Mouse (Mus musculus) limb, embryonic 13.5 days (tissue): ENCODE measurements around the gene Lrmda. TPM values are rescaled to one million over a fixed set of nuclear protein-coding genes. Genes with fewer than 3 reads are reported as not detected.

Source experiments
- ATAC-seq: fragments of 200-750 bp; cut with Nextera tagmentation; 2 replicates; pipeline ENCODE4 v1.8.0; 2017; ENCODE audit warnings: low read depth, moderate number of reproducible peaks, moderate TSS enrichment; ENCODE audit not compliant: low FRiP score
- H3K27ac ChIP-seq: fragments of 300-500 bp; sonication (generic); 2 replicates; pipeline ENCODE4 v1.5.1; 2015; ENCODE audit warnings: inconsistent platforms, mild to moderate bottlenecking, moderate library complexity
- H3K27me3 ChIP-seq: fragments of 300-500 bp; sonication (generic); 2 replicates; pipeline ENCODE4 v1.6.1; 2015; ENCODE audit warnings: mild to moderate bottlenecking, inconsistent platforms
- H3K36me3 ChIP-seq: fragments of 300-500 bp; sonication (generic); 2 replicates; pipeline ENCODE4 v1.6.1; 2015; ENCODE audit warnings: inconsistent platforms, mild to moderate bottlenecking, moderate library complexity
- H3K4me1 ChIP-seq: fragments of 300-500 bp; sonication (generic); 2 replicates; pipeline ENCODE4 v1.6.1; 2015; ENCODE audit warnings: inconsistent platforms
- H3K4me2 ChIP-seq: fragments of 300-500 bp; sonication (generic); replicated peaks from 2 replicates; pipeline ENCODE4 v1.6.1; 2015; ENCODE audit warnings: inconsistent platforms, mild to moderate bottlenecking, moderate library complexity
- H3K4me3 ChIP-seq: fragments of 300-500 bp; sonication (generic); 2 replicates; pipeline ENCODE4 v1.5.1; 2015; ENCODE audit warnings: moderate library complexity, mild to moderate bottlenecking, inconsistent platforms
- H3K9ac ChIP-seq: fragments of 300-500 bp; sonication (generic); 2 replicates; pipeline ENCODE4 v1.6.1; 2015; ENCODE audit warnings: mild to moderate bottlenecking, inconsistent platforms
- H3K9me3 ChIP-seq: fragments of 300-500 bp; sonication (generic); 2 replicates; pipeline ENCODE4 v1.6.1; 2016; ENCODE audit warnings: inconsistent platforms
- WGBS: fragments of 180-500 bp; shearing (Covaris S2); methylation state at CpG from one replicate; pipeline ENCODE4 v1.1.7; 2015; 5-methylcytosine and 5-hydroxymethylcytosine counted together
- polyA plus RNA-seq: library from polyadenylated mRNA; unstranded; fragments of >200 nt; fragmentation: Nextera tagmentation; extraction: Ambion mirVana; gene quantifications from 2 replicates; pipeline ENCODE4 v1.2.1, GENCODE M21; 2015

Gene Lrmda
- polyA plus RNA-seq, 1 experiment from 2014 or later, result 0.38 TPM

- Histone ChIP-seq H3K9me3 (no peaks in the 10 kb centered on the region), H3K4me2 (no peak overlapping the region), H3K4me1 (peaks cover 17% of the 10 kb centered on the region), H3K4me3 (no peak overlapping the region), H3K27me3 (no peaks in the 10 kb centered on the region), H3K27ac (no peak overlapping the region), H3K36me3 (no peaks in the 10 kb centered on the region), H3K9ac (no peak overlapping the region)
- ATAC-seq, result no peak
- 38% methylated on average over 1 of the region's 1 CpGs for WGBS
Measured at GRCm38 (mm10) chr14:23045322-23045721, 1025.8 kb downstream of the Lrmda start.

- Histone ChIP-seq H3K9ac (no peak overlapping the region), H3K9me3 (no peaks in the 10 kb centered on the region), H3K27ac (no peak overlapping the region), H3K4me2 (no peak overlapping the region), H3K36me3 (no peaks in the 10 kb centered on the region), H3K4me3 (no peak overlapping the region), H3K27me3 (no peaks in the 10 kb centered on the region), H3K4me1 (peaks cover 21% of the 10 kb centered on the region)
- no peak for ATAC-seq
- 9% methylated on average over 4 of the region's 4 CpGs for WGBS
Measured at GRCm38 (mm10) chr14:23046330-23046729, 1026.8 kb downstream of the Lrmda start.

- Histone ChIP-seq H3K36me3 (no peaks in the 10 kb centered on the region), H3K27ac (no peak overlapping the region), H3K4me2 (no peak overlapping the region), H3K9ac (no peak overlapping the region), H3K9me3 (no peaks in the 10 kb centered on the region), H3K27me3 (no peaks in the 10 kb centered on the region), H3K4me1 (peaks cover 7% of the 10 kb centered on the region), H3K4me3 (no peak overlapping the region)
- ATAC-seq, result no peak
- WGBS, result 27% methylated on average over 7 of the region's 7 CpGs
Measured at GRCm38 (mm10) chr14:23051441-23051840, 1031.9 kb downstream of the Lrmda start.

- 69% methylated on average over 11 of the region's 11 CpGs for WGBS
- no peaks in the 10 kb centered on the region for H3K9me3 ChIP-seq
- ATAC-seq, result no peak
- H3K27me3 ChIP-seq, result no peaks in the 10 kb centered on the region
- peaks cover 13% of the 10 kb centered on the region for H3K4me1 ChIP-seq
- no peak overlapping the region for H3K27ac ChIP-seq
- H3K4me3 ChIP-seq, result no peak overlapping the region
- no peaks in the 10 kb centered on the region for H3K36me3 ChIP-seq
- no peak overlapping the region for H3K4me2 ChIP-seq
- H3K9ac ChIP-seq, result no peak overlapping the region
Measured at GRCm38 (mm10) chr14:23052833-23053592, 1033.5 kb downstream of the Lrmda start.

GRCm38 (mm10) chr14:23057228-23057976, 1037.9 kb downstream of the Lrmda start:
- 75% methylated on average over 6 of the region's 6 CpGs for WGBS
- no peaks in the 10 kb centered on the region for H3K9me3 ChIP-seq
- H3K4me2 ChIP-seq, result no peak overlapping the region
- peaks cover 15% of the 10 kb centered on the region for H3K4me1 ChIP-seq
- no peaks in the 10 kb centered on the region for H3K36me3 ChIP-seq
- H3K27me3 ChIP-seq, result no peaks in the 10 kb centered on the region
- ATAC-seq, result no peak
- H3K4me3 ChIP-seq, result no peak overlapping the region
- H3K9ac ChIP-seq, result no peak overlapping the region
- no peak overlapping the region for H3K27ac ChIP-seq

- no peak for ATAC-seq
- Histone ChIP-seq H3K36me3 (no peaks in the 10 kb centered on the region), H3K4me3 (no peak overlapping the region), H3K4me1 (peaks cover 15% of the 10 kb centered on the region), H3K9me3 (no peaks in the 10 kb centered on the region), H3K4me2 (no peak overlapping the region), H3K9ac (no peak overlapping the region), H3K27me3 (no peaks in the 10 kb centered on the region), H3K27ac (no peak overlapping the region)
- WGBS, result 85% methylated on average over 2 of the region's 2 CpGs
Measured at GRCm38 (mm10) chr14:23057987-23058386, 1038.5 kb downstream of the Lrmda start.

GRCm38 (mm10) chr14:23078719-23079118, 1059.2 kb downstream of the Lrmda start:
- no peak overlapping the region for H3K9ac ChIP-seq
- H3K9me3 ChIP-seq, result no peaks in the 10 kb centered on the region
- no peaks in the 10 kb centered on the region for H3K27me3 ChIP-seq
- WGBS, result 71% methylated on average over 1 of the region's 1 CpGs
- no peak overlapping the region for H3K4me3 ChIP-seq
- H3K36me3 ChIP-seq, result no peaks in the 10 kb centered on the region
- H3K4me1 ChIP-seq, result no peaks in the 10 kb centered on the region
- no peak for ATAC-seq
- no peak overlapping the region for H3K4me2 ChIP-seq
- H3K27ac ChIP-seq, result no peak overlapping the region

GRCm38 (mm10) chr14:23084241-23084773, 1064.8 kb downstream of the Lrmda start:
- ATAC-seq, result no peak
- H3K4me3 ChIP-seq, result no peak overlapping the region
- no peaks in the 10 kb centered on the region for H3K27me3 ChIP-seq
- H3K4me1 ChIP-seq, result no peaks in the 10 kb centered on the region
- no peaks in the 10 kb centered on the region for H3K36me3 ChIP-seq
- H3K4me2 ChIP-seq, result no peak overlapping the region
- H3K9me3 ChIP-seq, result no peaks in the 10 kb centered on the region
- H3K9ac ChIP-seq, result no peak overlapping the region
- no peak overlapping the region for H3K27ac ChIP-seq
- WGBS, result 67% methylated on average over 1 of the region's 1 CpGs

- Histone ChIP-seq H3K27ac (no peak overlapping the region), H3K9me3 (no peaks in the 10 kb centered on the region), H3K4me1 (no peaks in the 10 kb centered on the region), H3K9ac (no peak overlapping the region), H3K4me2 (no peak overlapping the region), H3K27me3 (no peaks in the 10 kb centered on the region), H3K36me3 (no peaks in the 10 kb centered on the region), H3K4me3 (no peak overlapping the region)
- WGBS, result 78% methylated on average over 1 of the region's 1 CpGs
- ATAC-seq, result no peak
Measured at GRCm38 (mm10) chr14:23084797-23085196, 1065.3 kb downstream of the Lrmda start.

- peaks cover 6% of the 10 kb centered on the region; the same call in 1 of the 2 replicates for H3K4me1 ChIP-seq
- no peak for ATAC-seq
- 73% methylated on average over 4 of the region's 4 CpGs for WGBS
- no peak overlapping the region for H3K4me3 ChIP-seq
- no peak overlapping the region for H3K4me2 ChIP-seq
- no peaks in the 10 kb centered on the region for H3K36me3 ChIP-seq
- no peaks in the 10 kb centered on the region for H3K27me3 ChIP-seq
- no peak overlapping the region for H3K27ac ChIP-seq
- no peak overlapping the region for H3K9ac ChIP-seq
- no peaks in the 10 kb centered on the region for H3K9me3 ChIP-seq
Measured at GRCm38 (mm10) chr14:23093306-23093705, 1073.8 kb downstream of the Lrmda start.

- H3K36me3 ChIP-seq, result no peaks in the 10 kb centered on the region
- H3K4me3 ChIP-seq, result no peak overlapping the region
- no peak for ATAC-seq
- no peak overlapping the region for H3K27ac ChIP-seq
- H3K27me3 ChIP-seq, result no peaks in the 10 kb centered on the region
- no peak overlapping the region for H3K9ac ChIP-seq
- peaks cover 6% of the 10 kb centered on the region; the same call in 1 of the 2 replicates for H3K4me1 ChIP-seq
- H3K4me2 ChIP-seq, result no peak overlapping the region
- WGBS, result 53% methylated on average over 5 of the region's 5 CpGs
- H3K9me3 ChIP-seq, result no peaks in the 10 kb centered on the region
Measured at GRCm38 (mm10) chr14:23094546-23095157, 1075.1 kb downstream of the Lrmda start.
